Comparison of ENCODE assay signal across 17 mouse cellular contexts in genomic region chr2:3630769-3631477, GRCm38 (mm10).
"Had no signal": no experiment of that assay in that cellular context is flagged by ENCODE, and none has a peak within 500 bp of the region (broad histone marks: within the 10 kb centered on the region; RNA-seq: fewer than 3 reads in every experiment).

No protein-coding gene starts in this region.

- H3K9me3 ChIP-seq: limb, embryonic 10.5 days; liver, embryonic 15.5 days; midbrain, embryonic 13.5 days; stomach, embryonic 15.5 days had no signal

- H3K9ac ChIP-seq: liver, embryonic 15.5 days; lung, embryonic 14.5 days; midbrain, embryonic 13.5 days; neural tube, embryonic 12.5 days; stomach, embryonic 15.5 days had no signal

- ATAC-seq: inflammation-experienced regulatory T-cells, adult 6 months; intestine, postnatal 0 days; midbrain, embryonic 13.5 days had no signal

- H3K27me3 ChIP-seq: liver, embryonic 15.5 days; midbrain, embryonic 13.5 days; neural tube, embryonic 12.5 days; stomach, embryonic 15.5 days had no signal

- H3K27ac ChIP-seq: layer of hippocampus, adult 2 months; left cerebral cortex, adult 2 months; limb, embryonic 10.5 days; liver, embryonic 15.5 days; macrophage; midbrain, embryonic 13.5 days; neural tube, embryonic 12.5 days; stomach, embryonic 15.5 days had no signal

- H3K36me3 ChIP-seq: limb, embryonic 10.5 days; liver, embryonic 15.5 days; midbrain, embryonic 13.5 days; neural tube, embryonic 12.5 days; stomach, embryonic 15.5 days had no signal

- H3K4me3 ChIP-seq: layer of hippocampus, adult 2 months; left cerebral cortex, adult 2 months; limb, embryonic 10.5 days; liver, embryonic 15.5 days; midbrain, embryonic 13.5 days; neural tube, embryonic 12.5 days; stomach, embryonic 15.5 days had no signal

- DNase-seq: kidney, adult 8-10 months; kidney, postnatal 25 days; lung, embryonic 14.5 days; retina, postnatal 1 day; right cerebral cortex, postnatal 14 days; thymus, postnatal 36 days had no signal

- H3K4me1 ChIP-seq: limb, embryonic 10.5 days; liver, embryonic 15.5 days; midbrain, embryonic 13.5 days; neural tube, embryonic 12.5 days; stomach, embryonic 15.5 days had no signal

- H3K4me2 ChIP-seq: liver, embryonic 11.5 days; liver, embryonic 15.5 days; lung, embryonic 14.5 days; midbrain, embryonic 13.5 days; neural tube, embryonic 12.5 days; stomach, embryonic 15.5 days had no signal
